Mouse (Mus musculus): ENCODE data around the gene Fdxacb1. TPM values are rescaled to one million over a fixed set of nuclear protein-coding genes. Genes with fewer than 3 reads are reported as not detected.

Fdxacb1 gene
- 7.2 and 9.3 TPM in 2 replicates for polyA plus RNA-seq (2011; ENCODE audit: insufficient read length, low read depth, missing spikeins)

- peak; percentile 75 for TF ChIP-seq POLR2A (IDR thresholded peaks at IDR 0.05; ENCODE audit: low read depth, low read length)
- peak; percentile 54; the same call in 1 of the 2 replicates for TF ChIP-seq CTCF (IDR thresholded peaks at IDR 0.05; ENCODE audit: borderline replicate concordance, insufficient read depth, low read length)
- Histone ChIP-seq H3K4me1 (ENCODE audit: control insufficient read depth, insufficient read depth, low read length) (peaks cover 2% of the 10 kb centered on the region; the same call in 1 of the 2 replicates), H3K27ac (ENCODE audit: insufficient read depth, low read length) (peak within 1 kb of the TSS; percentile 90), H3K4me3 (ENCODE audit: insufficient read depth, low read length) (peak within 1 kb of the TSS; percentile 77)
These were observed at the start of gene Fdxacb1 for GRCm38 (mm10) chr9:50768107-50769002. TSS of gene Fdxacb1 (plus strand) at chr9:50768236.

GRCm38 (mm10) chr9:50718878-50719277 lies 49.2 kb upstream of the Fdxacb1 start:
- no peak overlapping the region for H3K4me3 ChIP-seq (ENCODE audit: insufficient read depth, low read length)
- no peak overlapping the region for H3K27ac ChIP-seq (ENCODE audit: insufficient read depth, low read length)
- H3K4me1 ChIP-seq (ENCODE audit: control insufficient read depth, insufficient read depth, low read length), result no peaks in the 10 kb centered on the region
- TF ChIP-seq CTCF (IDR thresholded peaks at IDR 0.05; ENCODE audit: borderline replicate concordance, insufficient read depth, low read length), result no peak
- no peak for TF ChIP-seq POLR2A (IDR thresholded peaks at IDR 0.05; ENCODE audit: low read depth, low read length)

- Histone ChIP-seq H3K4me3 (ENCODE audit: insufficient read depth, low read length) (no peak overlapping the region), H3K4me1 (ENCODE audit: control insufficient read depth, insufficient read depth, low read length) (no peaks in the 10 kb centered on the region), H3K27ac (ENCODE audit: insufficient read depth, low read length) (no peak overlapping the region)
- TF ChIP-seq CTCF (IDR thresholded peaks at IDR 0.05; ENCODE audit: borderline replicate concordance, insufficient read depth, low read length) (no peak), POLR2A (IDR thresholded peaks at IDR 0.05; ENCODE audit: low read depth, low read length) (no peak)
These were observed 47.0 kb upstream of the Fdxacb1 start for GRCm38 (mm10) chr9:50721061-50721460.

GRCm38 (mm10) chr9:50722451-50722911 lies 45.6 kb upstream of the Fdxacb1 start:
- Histone ChIP-seq H3K27ac (ENCODE audit: insufficient read depth, low read length) (no peak overlapping the region), H3K4me3 (ENCODE audit: insufficient read depth, low read length) (no peak overlapping the region), H3K4me1 (ENCODE audit: control insufficient read depth, insufficient read depth, low read length) (no peaks in the 10 kb centered on the region)
- TF ChIP-seq CTCF (IDR thresholded peaks at IDR 0.05; ENCODE audit: borderline replicate concordance, insufficient read depth, low read length) (no peak), POLR2A (IDR thresholded peaks at IDR 0.05; ENCODE audit: low read depth, low read length) (no peak)

GRCm38 (mm10) chr9:50723406-50723805 lies 44.6 kb upstream of the Fdxacb1 start:
- TF ChIP-seq POLR2A (IDR thresholded peaks at IDR 0.05; ENCODE audit: low read depth, low read length) (no peak), CTCF (IDR thresholded peaks at IDR 0.05; ENCODE audit: borderline replicate concordance, insufficient read depth, low read length) (no peak)
- Histone ChIP-seq H3K4me1 (ENCODE audit: control insufficient read depth, insufficient read depth, low read length) (no peaks in the 10 kb centered on the region), H3K4me3 (ENCODE audit: insufficient read depth, low read length) (no peak overlapping the region), H3K27ac (ENCODE audit: insufficient read depth, low read length) (no peak overlapping the region)

- TF ChIP-seq POLR2A (IDR thresholded peaks at IDR 0.05; ENCODE audit: low read depth, low read length), result no peak
- no peak for TF ChIP-seq CTCF (IDR thresholded peaks at IDR 0.05; ENCODE audit: borderline replicate concordance, insufficient read depth, low read length)
- Histone ChIP-seq H3K4me3 (ENCODE audit: insufficient read depth, low read length) (no peak overlapping the region), H3K4me1 (ENCODE audit: control insufficient read depth, insufficient read depth, low read length) (no peaks in the 10 kb centered on the region), H3K27ac (ENCODE audit: insufficient read depth, low read length) (no peak overlapping the region)
These were observed 43.9 kb upstream of the Fdxacb1 start for GRCm38 (mm10) chr9:50724147-50724546.

- Histone ChIP-seq H3K4me3 (ENCODE audit: insufficient read depth, low read length) (no peak overlapping the region), H3K27ac (ENCODE audit: insufficient read depth, low read length) (no peak overlapping the region), H3K4me1 (ENCODE audit: control insufficient read depth, insufficient read depth, low read length) (no peaks in the 10 kb centered on the region)
- TF ChIP-seq POLR2A (IDR thresholded peaks at IDR 0.05; ENCODE audit: low read depth, low read length) (no peak), CTCF (IDR thresholded peaks at IDR 0.05; ENCODE audit: borderline replicate concordance, insufficient read depth, low read length) (no peak)
These were observed 43.2 kb upstream of the Fdxacb1 start for GRCm38 (mm10) chr9:50724661-50725330.

GRCm38 (mm10) chr9:50725921-50726590 lies 42.0 kb upstream of the Fdxacb1 start:
- 0 out of 2 replicates have a peak overlapping the region, but pooled peaks have one; percentile 7 for H3K27ac ChIP-seq (ENCODE audit: insufficient read depth, low read length)
- H3K4me3 ChIP-seq (ENCODE audit: insufficient read depth, low read length), result no peak overlapping the region
- TF ChIP-seq CTCF (IDR thresholded peaks at IDR 0.05; ENCODE audit: borderline replicate concordance, insufficient read depth, low read length) (no peak), POLR2A (IDR thresholded peaks at IDR 0.05; ENCODE audit: low read depth, low read length) (no peak)
- H3K4me1 ChIP-seq (ENCODE audit: control insufficient read depth, insufficient read depth, low read length), result no peaks in the 10 kb centered on the region

GRCm38 (mm10) chr9:50727171-50727924 lies 40.7 kb upstream of the Fdxacb1 start:
- TF ChIP-seq CTCF (IDR thresholded peaks at IDR 0.05; ENCODE audit: borderline replicate concordance, insufficient read depth, low read length), result no peak
- peak; percentile 27; the same call in 1 of the 2 replicates for TF ChIP-seq POLR2A (IDR thresholded peaks at IDR 0.05; ENCODE audit: low read depth, low read length)
- H3K27ac ChIP-seq (ENCODE audit: insufficient read depth, low read length), result peak overlapping the region; percentile 7; the same call in 1 of the 2 replicates
- H3K4me1 ChIP-seq (ENCODE audit: control insufficient read depth, insufficient read depth, low read length), result no peaks in the 10 kb centered on the region
- H3K4me3 ChIP-seq (ENCODE audit: insufficient read depth, low read length), result peak overlapping the region; percentile 46

Data from embryonic fibroblast, embryonic 13.5 days (primary cell).